Mouse (Mus musculus) brain, embryonic 14.5 days (tissue): ENCODE results near the gene Trim37. TPM values are rescaled to one million over a fixed set of nuclear protein-coding genes. Genes with fewer than 3 reads are reported as not detected.

Experiments
- DNase-seq: peaks from one replicate; pipeline ENCODE4 v3.0.0-alpha.2; 2011; ENCODE audit warnings: low read depth
- CTCF ChIP-seq: fragments of 200-500 bp; IDR thresholded peaks from 2 replicates; pipeline ENCODE4 v1.5.1; 2012; ENCODE audit warnings: inconsistent platforms, mild to moderate bottlenecking, moderate library complexity, borderline replicate concordance; ENCODE audit not compliant: insufficient read depth, insufficient read length; ENCODE audit errors: extremely low read depth
- POLR2A ChIP-seq: fragments of 200-500 bp; IDR thresholded peaks from 2 replicates; pipeline ENCODE4 v1.6.1; 2012; ENCODE audit warnings: mild to moderate bottlenecking, inconsistent platforms, borderline replicate concordance; ENCODE audit not compliant: poor library complexity, insufficient read depth, insufficient read length, severe bottlenecking; ENCODE audit errors: extremely low read depth
- polyA plus RNA-seq: library from polyadenylated mRNA; depleted of rRNA; stranded (reverse); fragments of >200 nt; gene quantifications from 2 replicates; pipeline ENCODE4 v1.2.3, GENCODE M21; 2012

Trim37 gene
- polyA plus RNA-seq, 1 experiment, result 63.4 TPM

- TF ChIP-seq POLR2A (no peak), CTCF (no peak)
- no peak for DNase-seq
Observed at GRCm38 (mm10) chr11:87125562-87125961, 1.3 kb upstream of the Trim37 start.

GRCm38 (mm10) chr11:87126281-87126823, 525 bp upstream of the Trim37 start:
- TF ChIP-seq POLR2A (no peak), CTCF (no peak)
- peak; percentile 65 for DNase-seq

- no peak for DNase-seq
- TF ChIP-seq CTCF, result no peak
Observed at GRCm38 (mm10) chr11:87136233-87136632, 9.4 kb downstream of the Trim37 start.

GRCm38 (mm10) chr11:87158012-87158411, 31.1 kb downstream of the Trim37 start:
- TF ChIP-seq POLR2A, result no peak
- TF ChIP-seq CTCF, result no peak
- DNase-seq, result no peak

GRCm38 (mm10) chr11:87162687-87163086, 35.8 kb downstream of the Trim37 start:
- TF ChIP-seq POLR2A (no peak), CTCF (no peak)
- DNase-seq, result no peak

- TF ChIP-seq POLR2A (no peak), CTCF (no peak)
- DNase-seq, result no peak
Observed at GRCm38 (mm10) chr11:87163751-87164150, 36.9 kb downstream of the Trim37 start.

- TF ChIP-seq CTCF, result no peak
- no peak for TF ChIP-seq POLR2A
- no peak for DNase-seq
Observed at GRCm38 (mm10) chr11:87173625-87174024, 46.7 kb downstream of the Trim37 start.

GRCm38 (mm10) chr11:87175031-87175430, 48.2 kb downstream of the Trim37 start:
- TF ChIP-seq CTCF, result no peak
- no peak for TF ChIP-seq POLR2A
- no peak for DNase-seq

GRCm38 (mm10) chr11:87212313-87212712, 85.4 kb downstream of the Trim37 start:
- TF ChIP-seq POLR2A, result no peak
- no peak for TF ChIP-seq CTCF
- no peak for DNase-seq

GRCm38 (mm10) chr11:87222686-87223085, 95.8 kb downstream of the Trim37 start:
- TF ChIP-seq CTCF, result no peak
- no peak for TF ChIP-seq POLR2A
- no peak for DNase-seq

GRCm38 (mm10) chr11:87227056-87227455, 100.2 kb downstream of the Trim37 start:
- TF ChIP-seq POLR2A (no peak), CTCF (no peak)

GRCm38 (mm10) chr11:87233377-87233776, 106.5 kb downstream of the Trim37 start:
- DNase-seq, result no peak
- TF ChIP-seq POLR2A (no peak), CTCF (no peak)

More at GRCm38 (mm10) chr11:87227056-87227455, 100.2 kb downstream of the Trim37 start:
- DNase-seq, result no peak
